Mouse (Mus musculus) liver, embryonic 11.5 days (tissue): ENCODE measurements around the gene Lrriq4. TPM values are rescaled to one million over a fixed set of nuclear protein-coding genes. Genes with fewer than 3 reads are reported as not detected.
A peak's percentile ranks its signal among the peaks of the same experiment; 100 is the strongest.

ENCODE experiments used
- ATAC-seq: fragments of 200-750 bp; cut with Nextera tagmentation; replicated peaks from 2 replicates; pipeline ENCODE4 v1.8.0; 2017; ENCODE audit warnings: moderate number of reproducible peaks, mild to moderate bottlenecking, moderate TSS enrichment, moderate library complexity; ENCODE audit not compliant: low FRiP score
- DNase-seq: peaks from one replicate; pipeline ENCODE4 v3.0.0-alpha.2; 2017; ENCODE audit warnings: low spot score
- H3K27ac ChIP-seq: fragments of 300-500 bp; sonication (generic); 2 replicates; pipeline ENCODE4 v1.5.1; 2014; ENCODE audit warnings: mild to moderate bottlenecking, low read depth, low read length, control low read depth
- H3K27me3 ChIP-seq: fragments of 300-500 bp; sonication (generic); replicated peaks from 2 replicates; pipeline ENCODE4 v1.6.1; 2014; ENCODE audit warnings: low read length, mixed read lengths; ENCODE audit not compliant: control insufficient read depth, insufficient read depth
- H3K36me3 ChIP-seq: fragments of 300-500 bp; sonication (generic); 2 replicates; pipeline ENCODE4 v1.6.1; 2014; ENCODE audit warnings: mild to moderate bottlenecking, low read length, moderate library complexity, mixed read lengths; ENCODE audit not compliant: control insufficient read depth, insufficient read depth
- H3K4me1 ChIP-seq: fragments of 300-500 bp; sonication (generic); replicated peaks from 2 replicates; pipeline ENCODE4 v1.6.1; 2014; ENCODE audit warnings: low read length, mixed read lengths; ENCODE audit not compliant: control insufficient read depth, insufficient read depth
- H3K4me2 ChIP-seq: fragments of 300-500 bp; sonication (generic); 2 replicates; pipeline ENCODE4 v1.6.1; 2014; ENCODE audit warnings: mild to moderate bottlenecking, control low read depth, moderate library complexity
- H3K4me3 ChIP-seq: fragments of 300-500 bp; sonication (generic); 2 replicates; pipeline ENCODE4 v1.5.1; 2014; ENCODE audit warnings: low read depth, low read length, control low read depth
- H3K9ac ChIP-seq: fragments of 300-500 bp; sonication (generic); 2 replicates; pipeline ENCODE4 v1.6.1; 2014; ENCODE audit warnings: low read depth, low read length, control low read depth
- H3K9me3 ChIP-seq: fragments of 300-500 bp; sonication (generic); 2 replicates; pipeline ENCODE4 v1.6.1; 2016; ENCODE audit warnings: low read length, inconsistent platforms, mixed read lengths; ENCODE audit not compliant: control insufficient read depth
- WGBS: fragments of 180-500 bp; shearing (Covaris S2); extraction: QIAGEN DNeasy Blood & Tissue Kit; methylation state at CpG from one replicate; pipeline ENCODE4 v1.1.7; 2014; 5-methylcytosine and 5-hydroxymethylcytosine counted together
- polyA plus RNA-seq: library from polyadenylated mRNA; unstranded; fragments of >200 nt; fragmentation: Nextera tagmentation; extraction: Ambion mirVana; gene quantifications from 2 replicates; pipeline ENCODE4 v1.2.1, GENCODE M21; 2014

Lrriq4 gene
- polyA plus RNA-seq, 1 experiment from 2014 or later: not detected

- H3K9ac ChIP-seq: peak overlapping the region; percentile 82
- H3K4me2 ChIP-seq: peak overlapping the region; percentile 93
- 0% methylated on average over 27 of the region's 27 CpGs for WGBS
- H3K9me3 ChIP-seq: no peaks in the 10 kb centered on the region
- H3K36me3 ChIP-seq: peaks cover 4% of the 10 kb centered on the region; the same call in 1 of the 2 replicates
- no peaks in the 10 kb centered on the region for H3K27me3 ChIP-seq
- peak overlapping the region; percentile 88 for H3K27ac ChIP-seq
- DNase-seq: peak; percentile 84
- peaks cover 5% of the 10 kb centered on the region for H3K4me1 ChIP-seq
- ATAC-seq: peak; percentile 71
- peak overlapping the region; percentile 75 for H3K4me3 ChIP-seq
Measured at GRCm38 (mm10) chr3:30602740-30603098, 41.6 kb upstream of the Lrriq4 start.

- H3K9me3 ChIP-seq: no peaks in the 10 kb centered on the region
- peaks cover 6% of the 10 kb centered on the region; the same call in 1 of the 2 replicates for H3K36me3 ChIP-seq
- H3K9ac ChIP-seq: peak overlapping the region; percentile 82
- WGBS: 50% methylated on average over 10 of the region's 10 CpGs
- ATAC-seq (no peak), DNase-seq (no peak)
- peak overlapping the region; percentile 93 for H3K4me2 ChIP-seq
- H3K27ac ChIP-seq: no peak overlapping the region
- peak overlapping the region; percentile 75 for H3K4me3 ChIP-seq
- peaks cover 5% of the 10 kb centered on the region for H3K4me1 ChIP-seq
- no peaks in the 10 kb centered on the region for H3K27me3 ChIP-seq
Measured at GRCm38 (mm10) chr3:30603256-30603655, 41.1 kb upstream of the Lrriq4 start.

- Histone ChIP-seq H3K36me3 (peaks cover 26% of the 10 kb centered on the region), H3K9ac (no peak overlapping the region), H3K27ac (no peak overlapping the region), H3K4me2 (no peak overlapping the region), H3K4me1 (no peaks in the 10 kb centered on the region), H3K27me3 (no peaks in the 10 kb centered on the region), H3K9me3 (no peaks in the 10 kb centered on the region), H3K4me3 (no peak overlapping the region)
- 81% methylated on average over 3 of the region's 3 CpGs for WGBS
- DNase-seq (no peak), ATAC-seq (no peak)
Measured at GRCm38 (mm10) chr3:30608999-30609398, 35.3 kb upstream of the Lrriq4 start.

GRCm38 (mm10) chr3:30610930-30611329, 33.4 kb upstream of the Lrriq4 start:
- Histone ChIP-seq H3K9ac (no peak overlapping the region), H3K4me2 (no peak overlapping the region), H3K9me3 (no peaks in the 10 kb centered on the region), H3K27ac (no peak overlapping the region), H3K4me3 (no peak overlapping the region), H3K4me1 (no peaks in the 10 kb centered on the region), H3K27me3 (no peaks in the 10 kb centered on the region), H3K36me3 (peaks cover 29% of the 10 kb centered on the region)
- no peak for DNase-seq
- 89% methylated on average over 4 of the region's 4 CpGs for WGBS
- no peak for ATAC-seq

GRCm38 (mm10) chr3:30620132-30620531, 24.2 kb upstream of the Lrriq4 start:
- 62% methylated on average over 8 of the region's 8 CpGs for WGBS
- no peak overlapping the region for H3K4me3 ChIP-seq
- H3K9me3 ChIP-seq: no peaks in the 10 kb centered on the region
- H3K27me3 ChIP-seq: no peaks in the 10 kb centered on the region
- no peak for DNase-seq
- H3K4me1 ChIP-seq: peaks cover 4% of the 10 kb centered on the region
- peaks cover 11% of the 10 kb centered on the region for H3K36me3 ChIP-seq
- H3K27ac ChIP-seq: no peak overlapping the region
- no peak overlapping the region for H3K4me2 ChIP-seq
- H3K9ac ChIP-seq: no peak overlapping the region
- no peak for ATAC-seq

GRCm38 (mm10) chr3:30633681-30634080, 10.6 kb upstream of the Lrriq4 start:
- 48% methylated on average over 3 of the region's 3 CpGs for WGBS
- no peak overlapping the region for H3K27ac ChIP-seq
- H3K27me3 ChIP-seq: no peaks in the 10 kb centered on the region
- H3K4me2 ChIP-seq: no peak overlapping the region
- ATAC-seq (no peak), DNase-seq (no peak)
- H3K4me1 ChIP-seq: no peaks in the 10 kb centered on the region
- H3K9ac ChIP-seq: no peak overlapping the region
- no peak overlapping the region for H3K4me3 ChIP-seq
- H3K9me3 ChIP-seq: no peaks in the 10 kb centered on the region
- no peaks in the 10 kb centered on the region for H3K36me3 ChIP-seq

GRCm38 (mm10) chr3:30635629-30636028, 8.7 kb upstream of the Lrriq4 start:
- DNase-seq (no peak), ATAC-seq (no peak)
- no peak overlapping the region for H3K27ac ChIP-seq
- no peak overlapping the region for H3K9ac ChIP-seq
- no peaks in the 10 kb centered on the region for H3K27me3 ChIP-seq
- H3K4me3 ChIP-seq: no peak overlapping the region
- H3K36me3 ChIP-seq: no peaks in the 10 kb centered on the region
- 78% methylated on average over 4 of the region's 4 CpGs for WGBS
- no peaks in the 10 kb centered on the region for H3K4me1 ChIP-seq
- H3K9me3 ChIP-seq: no peaks in the 10 kb centered on the region
- H3K4me2 ChIP-seq: no peak overlapping the region

- ATAC-seq (no peak), DNase-seq (no peak)
- no peak overlapping the region for H3K4me2 ChIP-seq
- no peak overlapping the region for H3K9ac ChIP-seq
- H3K4me3 ChIP-seq: no peak overlapping the region
- H3K27ac ChIP-seq: no peak overlapping the region
- H3K9me3 ChIP-seq: no peaks in the 10 kb centered on the region
- H3K36me3 ChIP-seq: no peaks in the 10 kb centered on the region
- WGBS: 42% methylated on average over 8 of the region's 8 CpGs
- peaks cover 26% of the 10 kb centered on the region for H3K27me3 ChIP-seq
- no peaks in the 10 kb centered on the region for H3K4me1 ChIP-seq
Measured at GRCm38 (mm10) chr3:30646761-30647160, 2.5 kb downstream of the Lrriq4 start.

- WGBS: 2% methylated on average over 25 of the region's 25 CpGs
- Histone ChIP-seq H3K4me1 (no peaks in the 10 kb centered on the region), H3K4me2 (peak within 1 kb of the TSS; percentile 72), H3K4me3 (peak within 1 kb of the TSS; percentile 38), H3K9me3 (no peaks in the 10 kb centered on the region), H3K9ac (no peak within 1 kb of the TSS; the same call in 1 of the 2 replicates), H3K27ac (no peak within 1 kb of the TSS), H3K27me3 (peaks cover 26% of the 10 kb centered on the region), H3K36me3 (no peaks in the 10 kb centered on the region)
- ATAC-seq (peak; percentile 77), DNase-seq (peak; percentile 60)
Measured at GRCm38 (mm10) chr3:30647440-30648090, 3.3 kb downstream of the Lrriq4 start, which contains the start of gene Lrrc34. Gene Lrrc34, minus strand, starts transcription at chr3:30647869.
